Mouse (Mus musculus): ENCODE results near the gene Olfr1162. TPM values are rescaled to one million over a fixed set of nuclear protein-coding genes. Genes with fewer than 3 reads are reported as not detected.
"Not testable (repeated sequence)": the region's sequence is repeated elsewhere in the genome, so short reads cannot be mapped to it uniquely, and the experiment has no call there.

Gene Olfr1162
- not detected in 2 replicates for polyA plus RNA-seq (2015; fragmentation: Nextera tagmentation; extraction: Ambion mirVana)

DNA sequence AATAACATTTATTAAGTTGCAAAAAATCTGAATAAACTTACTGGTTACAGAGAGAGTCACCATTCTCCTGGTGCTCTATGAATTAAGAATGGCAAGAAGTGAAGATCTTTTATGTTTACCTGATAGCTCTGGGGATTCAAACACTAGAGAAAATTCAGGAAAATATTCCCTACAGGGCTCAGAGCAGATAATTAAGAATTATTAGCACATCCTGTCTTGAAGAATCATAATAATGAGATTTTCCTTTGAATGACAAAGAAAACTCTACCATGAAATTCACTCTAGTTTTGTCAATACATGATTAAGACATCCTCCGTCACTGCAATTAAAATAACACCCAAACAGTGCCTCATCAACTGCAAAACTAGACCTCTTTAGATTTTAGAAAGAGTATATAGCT, at the start of gene Olfr1162:
Olfr1162 (minus strand) TSS at position 101 of the 400 bp plus-strand sequence.
- H3K4me1 ChIP-seq (replicated peaks): no peaks in the 10 kb centered on the region
- no peaks in the 10 kb centered on the region for H3K27me3 ChIP-seq

GRCm38 (mm10) chr2:88093866-88094265, 42.9 kb upstream of the Olfr1162 start, which contains the start of gene Olfr1164:
Gene Olfr1164 (minus strand): TSS chr2:88093966.
- no peaks in the 10 kb centered on the region for H3K27me3 ChIP-seq
- H3K4me1 ChIP-seq (replicated peaks): no peaks in the 10 kb centered on the region
- 79% methylated on average over 4 of the region's 4 CpGs for WGBS
- no peak for ATAC-seq (ENCODE audit: low read depth)
- no peak within 1 kb of the TSS for H3K27ac ChIP-seq (replicated peaks)
- no peak within 1 kb of the TSS for H3K4me3 ChIP-seq
- H3K9ac ChIP-seq: no peak within 1 kb of the TSS
- no peaks in the 10 kb centered on the region for H3K36me3 ChIP-seq
- H3K9me3 ChIP-seq: no peaks in the 10 kb centered on the region
- no peak within 1 kb of the TSS for H3K4me2 ChIP-seq

More for the DNA sequence above, at the start of gene Olfr1162:
- WGBS: 83% methylated on average over 1 of the region's 1 CpGs
- no peaks in the 10 kb centered on the region for H3K36me3 ChIP-seq
- H3K9me3 ChIP-seq: no peaks in the 10 kb centered on the region
- no peak within 1 kb of the TSS for H3K27ac ChIP-seq (replicated peaks)
- H3K4me2 ChIP-seq: no peak within 1 kb of the TSS
- no peak within 1 kb of the TSS for H3K4me3 ChIP-seq
- no peak within 1 kb of the TSS for H3K9ac ChIP-seq
- no peak for ATAC-seq (ENCODE audit: low read depth)

DNA sequence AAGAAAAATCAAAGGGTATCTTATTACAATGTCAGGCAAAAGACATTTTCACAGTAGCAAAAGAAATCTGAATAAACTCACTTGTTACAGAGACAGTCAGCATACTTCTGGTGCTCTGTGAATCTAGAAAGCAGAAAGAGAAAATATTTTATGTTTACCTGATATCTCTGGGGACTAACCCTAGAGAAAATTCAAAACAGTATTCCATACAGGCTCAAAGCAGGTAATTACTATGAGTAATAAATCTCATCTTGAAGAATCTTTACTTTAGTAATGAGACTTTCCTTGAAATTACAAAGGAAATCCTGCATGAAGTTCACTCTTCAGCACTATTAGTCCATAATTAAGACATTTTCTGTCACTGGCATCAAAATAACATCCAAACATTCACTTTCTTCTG, 20.8 kb upstream of the Olfr1162 start, which contains the start of gene Olfr1163:
Olfr1163 (minus strand) TSS at position 101 of the 400 bp plus-strand sequence.
- H3K36me3 ChIP-seq: no peaks in the 10 kb centered on the region
- no peak within 1 kb of the TSS for H3K9ac ChIP-seq
- no peaks in the 10 kb centered on the region for H3K9me3 ChIP-seq
- H3K27ac ChIP-seq (replicated peaks): no peak within 1 kb of the TSS
- no peak within 1 kb of the TSS for H3K4me2 ChIP-seq
- no peak within 1 kb of the TSS for H3K4me3 ChIP-seq
- ATAC-seq (ENCODE audit: low read depth): no peak
- no peaks in the 10 kb centered on the region for H3K27me3 ChIP-seq
- H3K4me1 ChIP-seq (replicated peaks): no peaks in the 10 kb centered on the region

DNA sequence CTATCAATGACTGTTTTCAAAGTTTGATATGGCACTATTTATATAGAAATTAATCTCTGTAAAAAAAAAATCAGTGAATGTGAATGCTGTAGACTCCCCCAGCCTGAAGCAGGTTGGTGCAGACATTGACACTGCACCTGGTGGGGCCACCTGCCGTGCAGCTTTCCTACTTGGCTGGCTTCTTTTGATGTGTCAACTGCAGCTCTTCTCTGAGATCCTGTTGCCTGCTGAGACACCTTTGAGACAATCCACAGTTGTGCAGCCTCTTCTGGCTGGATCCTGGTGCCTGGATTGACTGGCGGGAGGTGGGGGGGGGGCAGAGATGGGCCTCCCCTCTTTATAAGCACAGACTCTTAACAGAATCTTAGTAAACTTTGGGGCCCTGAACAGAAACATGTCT, 12.7 kb upstream of the Olfr1162 start:
- H3K9ac ChIP-seq: no peak overlapping the region
- no peaks in the 10 kb centered on the region for H3K4me1 ChIP-seq (replicated peaks)
- no peaks in the 10 kb centered on the region for H3K27me3 ChIP-seq
- H3K9me3 ChIP-seq: no peaks in the 10 kb centered on the region
- no peak for ATAC-seq (ENCODE audit: low read depth)
- no peak overlapping the region for H3K4me3 ChIP-seq
- H3K27ac ChIP-seq (replicated peaks): no peak overlapping the region
- no peak overlapping the region for H3K4me2 ChIP-seq
- WGBS: 87% methylated on average over 2 of the region's 2 CpGs
- H3K36me3 ChIP-seq: no peaks in the 10 kb centered on the region

GRCm38 (mm10) chr2:88037599-88037998, 13.3 kb downstream of the Olfr1162 start, which contains the start of gene Olfr73:
Gene Olfr73 (minus strand): TSS chr2:88037699.
- H3K9ac ChIP-seq: no peak within 1 kb of the TSS
- no peak within 1 kb of the TSS for H3K4me2 ChIP-seq
- ATAC-seq (ENCODE audit: low read depth): no peak

GRCm38 (mm10) chr2:88022474-88022873, 28.5 kb downstream of the Olfr1162 start, which contains the start of gene Olfr1161:
Gene Olfr1161 (plus strand): TSS chr2:88022774.
- H3K36me3 ChIP-seq; H3K9ac ChIP-seq; H3K27me3 ChIP-seq; H3K4me1 ChIP-seq (replicated peaks); H3K9me3 ChIP-seq; H3K4me3 ChIP-seq; ATAC-seq (ENCODE audit: low read depth); H3K4me2 ChIP-seq; H3K27ac ChIP-seq (replicated peaks): not testable (repeated sequence)
- WGBS: 86% methylated on average over 1 of the region's 1 CpGs

More at GRCm38 (mm10) chr2:88037599-88037998, 13.3 kb downstream of the Olfr1162 start, which contains the start of gene Olfr73:
- H3K27me3 ChIP-seq: no peaks in the 10 kb centered on the region
- no peak within 1 kb of the TSS for H3K4me3 ChIP-seq
- H3K9me3 ChIP-seq: no peaks in the 10 kb centered on the region
- H3K27ac ChIP-seq (replicated peaks): no peak within 1 kb of the TSS
- H3K36me3 ChIP-seq: no peaks in the 10 kb centered on the region
- H3K4me1 ChIP-seq (replicated peaks): no peaks in the 10 kb centered on the region

DNA sequence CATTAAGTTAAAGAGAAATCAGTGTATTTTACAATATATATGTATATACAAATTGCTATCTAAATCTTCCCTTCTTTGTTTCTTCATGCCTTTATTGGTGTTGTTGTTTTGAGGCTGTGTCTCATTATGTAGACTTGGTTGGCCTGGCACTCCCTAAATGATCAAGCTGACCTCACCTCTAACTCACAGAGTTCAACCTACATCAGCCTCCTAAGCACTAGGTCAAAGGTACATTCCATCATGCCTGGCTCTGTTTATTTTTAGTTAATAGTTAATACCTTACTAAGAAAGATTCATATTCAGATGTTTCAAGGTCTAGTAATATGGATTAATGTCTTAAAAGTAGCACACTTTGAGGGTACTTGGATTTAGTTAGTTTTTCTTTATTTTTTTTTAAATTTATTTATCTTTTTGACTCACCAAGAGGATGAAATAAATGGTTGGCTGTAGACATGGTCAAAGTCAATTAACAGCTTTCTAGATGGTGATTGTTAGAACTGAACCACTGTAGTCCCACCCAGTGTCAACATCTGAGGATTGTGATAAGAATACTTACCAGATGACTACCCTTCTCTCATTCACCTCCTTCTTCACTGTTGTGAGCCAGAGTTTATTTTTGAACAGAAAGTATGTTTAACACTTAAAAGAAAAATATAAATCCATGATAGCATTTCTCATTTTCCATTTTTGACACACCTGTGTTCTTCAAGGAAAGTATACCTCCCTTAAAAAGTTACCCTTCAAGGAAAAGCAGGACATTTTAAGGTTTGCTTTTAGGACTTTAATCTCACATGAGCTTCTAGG, 43.2 kb downstream of the Olfr1162 start, which contains the start of gene Olfr1160:
Olfr1160 (minus strand) TSS at position 754 of the 804 bp plus-strand sequence.
- Histone ChIP-seq H3K9me3 (no peaks in the 10 kb centered on the region), H3K36me3 (no peaks in the 10 kb centered on the region), H3K27me3 (no peaks in the 10 kb centered on the region), H3K27ac (replicated peaks) (no peak within 1 kb of the TSS), H3K4me3 (no peak within 1 kb of the TSS), H3K9ac (no peak within 1 kb of the TSS), H3K4me1 (replicated peaks) (no peaks in the 10 kb centered on the region), H3K4me2 (no peak within 1 kb of the TSS)
- no peak for ATAC-seq (ENCODE audit: low read depth)

Other genes starting within 250 kb of the Olfr1162 start
- not detected in 2 replicates for gene Olfr1145, start 241.3 kb downstream of the Olfr1162 start, polyA plus RNA-seq (2015; fragmentation: Nextera tagmentation; extraction: Ambion mirVana)
- not detected in 2 replicates for gene Olfr1148, start 220.6 kb downstream of the Olfr1162 start, polyA plus RNA-seq (2015; fragmentation: Nextera tagmentation; extraction: Ambion mirVana)
- gene Olfr1150-ps1, start 207.1 kb downstream of the Olfr1162 start, polyA plus RNA-seq (2015; fragmentation: Nextera tagmentation; extraction: Ambion mirVana): not detected in 2 replicates
- not detected in 2 replicates for gene Olfr1151, start 195.3 kb downstream of the Olfr1162 start, polyA plus RNA-seq (2015; fragmentation: Nextera tagmentation; extraction: Ambion mirVana)
- gene Olfr1152, start 184.6 kb downstream of the Olfr1162 start, polyA plus RNA-seq (2015; fragmentation: Nextera tagmentation; extraction: Ambion mirVana): not detected in 2 replicates
- not detected in 2 replicates for gene Olfr1153, start 156.2 kb downstream of the Olfr1162 start, polyA plus RNA-seq (2015; fragmentation: Nextera tagmentation; extraction: Ambion mirVana)
- not detected in 2 replicates for gene Olfr1154, start 146.0 kb downstream of the Olfr1162 start, polyA plus RNA-seq (2015; fragmentation: Nextera tagmentation; extraction: Ambion mirVana)
- not detected in 2 replicates for gene Olfr1155, start 106.0 kb downstream of the Olfr1162 start, polyA plus RNA-seq (2015; fragmentation: Nextera tagmentation; extraction: Ambion mirVana)
- not detected in 2 replicates for gene Olfr1156, start 98.0 kb downstream of the Olfr1162 start, polyA plus RNA-seq (2015; fragmentation: Nextera tagmentation; extraction: Ambion mirVana)
- not detected in 2 replicates for gene Olfr1157, start 82.8 kb downstream of the Olfr1162 start, polyA plus RNA-seq (2015; fragmentation: Nextera tagmentation; extraction: Ambion mirVana)
- not detected in 2 replicates for gene Olfr74, start 76.5 kb downstream of the Olfr1162 start, polyA plus RNA-seq (2015; fragmentation: Nextera tagmentation; extraction: Ambion mirVana)
- gene Olfr1158, start 61.0 kb downstream of the Olfr1162 start, polyA plus RNA-seq (2015; fragmentation: Nextera tagmentation; extraction: Ambion mirVana): not detected in 2 replicates
- not detected in 2 replicates for gene Olfr1160, start 42.9 kb downstream of the Olfr1162 start, polyA plus RNA-seq (2015; fragmentation: Nextera tagmentation; extraction: Ambion mirVana)
- gene Olfr1161, start 28.4 kb downstream of the Olfr1162 start, polyA plus RNA-seq (2015; fragmentation: Nextera tagmentation; extraction: Ambion mirVana): not detected in 2 replicates
- gene Olfr73, start 13.4 kb downstream of the Olfr1162 start, polyA plus RNA-seq (2015; fragmentation: Nextera tagmentation; extraction: Ambion mirVana): not detected in 2 replicates
- not detected in 2 replicates for gene Olfr1163, start 20.7 kb upstream of the Olfr1162 start, polyA plus RNA-seq (2015; fragmentation: Nextera tagmentation; extraction: Ambion mirVana)
- not detected in 2 replicates for gene Olfr1164, start 42.8 kb upstream of the Olfr1162 start, polyA plus RNA-seq (2015; fragmentation: Nextera tagmentation; extraction: Ambion mirVana)
- gene Olfr1166, start 77.1 kb upstream of the Olfr1162 start, polyA plus RNA-seq (2015; fragmentation: Nextera tagmentation; extraction: Ambion mirVana): not detected in 2 replicates
- not detected in 2 replicates for gene Olfr1167, start 104.1 kb upstream of the Olfr1162 start, polyA plus RNA-seq (2015; fragmentation: Nextera tagmentation; extraction: Ambion mirVana)
- gene Olfr1168, start 130.8 kb upstream of the Olfr1162 start, polyA plus RNA-seq (2015; fragmentation: Nextera tagmentation; extraction: Ambion mirVana): not detected in 2 replicates
- gene Olfr1170, start 177.2 kb upstream of the Olfr1162 start, polyA plus RNA-seq (2015; fragmentation: Nextera tagmentation; extraction: Ambion mirVana): not detected in 2 replicates
- not detected in 2 replicates for gene Olfr1173, start 228.7 kb upstream of the Olfr1162 start, polyA plus RNA-seq (2015; fragmentation: Nextera tagmentation; extraction: Ambion mirVana)

All from neural tube, embryonic 13.5 days (tissue).